Mouse (Mus musculus): ENCODE measurements around the gene H2-M5.

H2-M5 gene

DNA sequence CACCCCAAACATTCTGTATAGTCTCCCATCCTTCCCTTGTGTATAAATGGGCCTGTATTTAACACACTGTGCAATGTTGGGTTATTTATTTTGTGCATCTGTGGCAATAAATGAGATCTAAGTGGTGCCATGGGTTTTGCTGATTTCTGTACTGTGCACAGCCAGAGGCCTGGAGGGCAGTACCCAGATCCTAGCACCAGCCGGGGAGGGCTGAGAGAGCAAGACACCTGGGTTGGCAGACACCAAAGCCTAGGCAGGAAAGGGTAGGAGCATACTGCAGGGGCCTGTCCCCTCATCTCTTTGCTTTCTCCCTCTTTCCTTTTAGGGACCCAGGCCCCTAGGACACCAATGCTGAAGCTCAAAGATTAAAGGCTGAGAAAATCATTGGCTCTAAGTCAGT lies 41.1 kb downstream of the H2-M5 start:
- no peak for DNase-seq (ENCODE audit: low spot score)

DNA sequence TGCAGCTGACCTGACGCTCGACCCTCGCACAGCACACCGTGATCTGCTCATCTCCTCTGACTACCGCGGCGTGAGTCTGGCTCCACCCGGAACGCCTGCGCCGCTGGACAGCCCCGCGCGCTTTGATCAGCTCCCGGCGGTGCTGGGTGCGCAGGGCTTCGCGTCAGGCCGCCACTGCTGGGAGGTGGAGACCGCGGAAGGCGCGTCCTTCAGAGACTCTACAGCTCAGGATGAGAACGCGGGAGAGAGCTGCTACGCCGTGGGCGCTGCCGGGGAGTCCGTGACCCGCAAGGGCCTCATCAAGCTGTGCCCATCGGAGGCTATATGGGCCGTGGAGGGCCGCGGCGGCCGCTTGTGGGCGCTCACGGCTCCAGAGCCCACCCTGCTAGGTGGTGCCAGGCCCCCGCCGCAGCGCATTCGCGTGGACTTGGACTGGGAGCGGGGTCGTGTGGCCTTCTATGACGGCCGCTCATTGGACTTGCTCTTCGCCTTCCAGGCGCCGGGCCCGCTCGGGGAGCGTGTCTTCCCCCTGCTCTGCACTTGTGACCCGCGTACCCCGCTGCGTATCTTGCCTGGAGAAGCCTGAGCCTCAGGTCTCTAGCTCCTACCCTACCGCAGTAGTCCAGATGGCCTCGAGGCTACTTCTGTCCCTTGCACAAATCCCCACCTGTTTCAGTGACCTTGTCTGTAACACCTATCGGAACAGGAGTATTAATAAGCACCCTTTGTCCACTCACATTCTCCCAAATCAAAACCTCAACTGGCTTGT lies 42.1 kb downstream of the H2-M5 start:
- DNase-seq (ENCODE audit: low spot score) = no peak

DNA sequence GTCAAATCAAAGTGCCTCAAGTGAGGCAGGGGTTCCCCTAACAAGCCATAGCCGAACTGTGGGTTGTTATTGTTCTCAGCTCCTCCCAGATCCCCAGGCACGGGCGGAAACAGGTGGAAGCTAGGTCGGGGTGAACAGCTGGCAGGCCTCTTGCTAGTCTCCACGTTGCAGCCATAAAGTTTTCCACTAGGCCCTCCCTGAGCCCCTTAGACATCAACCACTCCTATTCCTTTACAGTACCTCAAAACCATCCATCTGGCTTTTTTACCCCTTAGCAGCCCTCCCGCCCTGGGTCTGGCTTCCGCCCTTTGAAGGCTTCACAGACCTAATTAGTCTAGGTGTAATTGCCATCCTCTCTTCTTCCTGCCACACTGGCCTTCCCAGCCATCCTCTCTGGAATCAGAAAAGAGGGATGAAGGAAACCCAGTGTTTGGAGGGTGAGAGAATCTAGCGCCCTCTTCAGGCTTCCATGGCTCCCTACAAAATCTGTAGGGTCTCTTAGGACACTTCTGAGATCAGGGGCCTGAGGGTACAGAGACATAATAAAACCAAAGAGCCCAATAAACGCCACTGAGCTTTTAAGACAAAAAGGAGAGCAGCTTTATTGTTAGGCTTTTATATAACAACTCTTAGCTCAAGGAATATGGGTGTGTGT lies 45.1 kb downstream of the H2-M5 start:
- DNase-seq (ENCODE audit: low spot score) = no peak

DNA sequence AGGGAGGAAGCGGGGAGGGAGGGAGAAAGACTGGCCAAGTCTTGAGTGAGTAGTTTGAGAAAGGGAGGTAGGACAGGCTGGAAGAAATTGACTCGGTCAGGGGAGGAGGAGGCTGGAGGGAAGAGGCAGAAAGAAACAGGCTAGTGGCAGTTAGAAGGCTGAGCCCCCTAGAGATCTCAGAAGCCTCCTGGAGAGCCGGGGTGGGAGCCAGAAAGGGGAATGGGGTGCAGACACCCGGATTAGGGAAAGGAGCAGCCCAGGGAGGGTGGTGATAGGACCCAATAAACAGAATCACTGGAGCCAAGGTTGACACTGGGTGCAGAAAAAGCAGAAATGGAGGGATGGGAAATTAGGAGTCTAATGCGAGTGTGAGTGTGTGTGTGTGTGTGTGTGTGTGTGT lies 45.6 kb downstream of the H2-M5 start:
- no peak for DNase-seq (ENCODE audit: low spot score)

DNA sequence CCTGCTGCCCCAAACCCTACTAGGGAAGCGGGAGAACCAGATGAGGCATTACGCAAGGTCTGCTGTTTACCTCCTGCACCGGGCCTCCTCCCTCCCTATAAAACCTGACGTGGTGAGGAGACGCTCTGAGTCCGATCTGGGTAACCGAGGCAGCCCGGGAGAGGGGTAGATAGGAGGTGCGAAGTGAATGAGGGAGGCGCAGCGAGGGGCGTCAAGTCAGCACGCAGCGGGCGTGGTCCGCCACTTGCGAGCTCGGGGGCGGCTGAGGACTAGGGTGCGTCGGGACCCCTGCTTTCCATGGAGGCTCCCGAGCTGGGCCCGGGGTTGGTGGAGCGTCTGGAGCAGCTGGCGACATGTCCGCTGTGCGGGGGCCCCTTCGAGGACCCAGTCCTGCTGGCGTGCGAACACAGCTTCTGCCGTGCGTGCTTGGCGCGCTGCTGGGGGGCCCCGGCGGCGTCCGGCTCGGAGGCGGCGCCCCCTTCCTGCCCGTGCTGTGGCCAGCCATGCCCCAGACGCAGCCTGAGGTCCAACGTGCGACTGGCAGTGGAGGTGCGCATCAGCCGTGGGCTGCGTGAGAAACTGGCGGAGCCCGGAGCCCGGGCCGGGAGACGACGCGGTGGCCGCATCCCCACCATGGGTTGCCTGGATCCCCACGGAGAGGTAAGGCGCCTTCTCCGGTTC lies 46.4 kb downstream of the H2-M5 start, which contains the start of gene Rnf39:
Gene Rnf39, plus strand, starts transcription at position 128 of the 681 bp plus-strand sequence.
- DNase-seq (ENCODE audit: low spot score) = no peak

DNA sequence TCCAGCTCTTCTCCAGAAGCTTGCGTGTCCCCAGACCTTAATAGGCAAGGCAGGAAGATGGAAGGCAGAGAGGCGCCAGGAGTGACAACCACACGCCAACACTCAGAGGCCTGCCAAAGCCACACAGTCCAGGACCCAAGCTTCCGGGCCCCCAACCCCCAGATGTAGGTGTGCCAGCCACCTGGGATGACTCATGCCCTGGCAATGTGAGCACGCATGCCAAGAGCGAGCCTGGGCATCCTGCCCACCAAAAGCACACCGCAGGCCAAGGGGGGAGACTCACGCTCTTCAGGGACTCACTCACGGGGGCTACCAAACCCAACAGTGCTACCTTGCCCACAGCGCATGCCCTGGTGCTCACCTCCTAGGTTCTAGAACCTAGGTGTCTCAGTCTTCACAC lies 46.9 kb downstream of the H2-M5 start:
- DNase-seq (ENCODE audit: low spot score) = no peak

DNA sequence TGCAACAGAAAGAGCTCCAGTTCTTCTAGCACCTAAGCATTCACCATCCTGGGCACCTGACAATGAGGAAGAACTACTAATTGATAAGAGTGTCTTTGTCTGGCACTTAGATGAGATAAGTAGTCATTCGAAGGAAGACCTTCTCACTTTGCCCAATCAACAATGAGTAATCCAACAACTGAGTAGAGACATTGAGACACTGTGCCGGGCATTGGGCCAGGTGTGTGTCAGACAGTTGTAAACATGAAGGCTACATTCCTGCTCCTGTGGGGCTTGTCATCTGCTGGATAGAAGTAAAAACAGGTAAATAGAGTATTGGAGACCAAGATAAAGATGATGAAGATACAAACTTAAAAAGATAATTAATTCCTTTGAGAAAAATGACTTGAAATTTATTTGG lies 51.3 kb downstream of the H2-M5 start:
- DNase-seq (ENCODE audit: low spot score) = no peak
